Mouse (Mus musculus): Measurements from ENCODE around the gene Ptpn6. TPM values are rescaled to one million over a fixed set of nuclear protein-coding genes. Genes with fewer than 3 reads are reported as not detected.

The Ptpn6 gene
- total RNA-seq (2014; fragmentation: Nextera tagmentation) (65.4 and 76.0 TPM in 2 replicates), total RNA-seq (2017) (189 and 237 TPM in 2 replicates)

- no peak for ATAC-seq (replicated peaks; ENCODE audit: low FRiP score, low TSS enrichment, poor library complexity, severe bottlenecking)
Measured at GRCm38 (mm10) chr6:124738511-124739023, at the start of gene Ptpn6. Gene Ptpn6, minus strand, starts transcription at chr6:124738714.

- no peak for ATAC-seq (replicated peaks; ENCODE audit: low FRiP score, low TSS enrichment, poor library complexity, severe bottlenecking)
Measured at GRCm38 (mm10) chr6:124787722-124788121, 49.2 kb upstream of the Ptpn6 start.

DNA sequence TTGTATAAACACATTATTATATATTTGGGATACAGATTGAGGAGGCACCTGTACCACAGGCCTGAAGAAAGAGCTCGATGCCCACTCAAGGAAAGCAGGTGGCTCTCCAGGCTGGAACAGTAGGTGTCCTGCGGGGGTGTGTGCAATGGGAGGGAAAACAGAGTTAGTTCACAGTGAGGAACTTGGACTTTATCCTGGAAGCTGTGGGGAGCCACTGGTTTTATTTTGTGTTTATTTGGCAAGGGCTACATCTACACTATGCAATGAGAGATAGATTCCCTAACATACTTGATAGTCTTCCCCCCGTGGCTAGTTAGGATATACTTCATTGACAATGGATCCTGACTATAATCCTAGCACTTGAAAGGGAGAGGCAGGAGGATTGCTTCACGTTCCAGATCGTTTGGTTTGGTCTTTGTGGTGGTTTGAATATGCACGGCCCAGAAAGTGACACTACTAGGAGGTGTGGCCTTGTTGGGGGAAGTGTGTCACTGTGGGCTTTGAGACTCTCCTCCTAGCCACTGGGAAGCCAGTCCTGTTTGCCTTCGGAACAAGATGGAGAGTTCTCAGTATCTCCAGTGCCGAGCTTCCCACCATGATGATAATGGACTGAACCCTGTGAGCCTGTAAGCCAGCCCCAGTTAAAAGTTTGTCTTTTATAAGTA lies 48.4 kb upstream of the Ptpn6 start:
- ATAC-seq (replicated peaks; ENCODE audit: low FRiP score, low TSS enrichment, poor library complexity, severe bottlenecking), result no peak

GRCm38 (mm10) chr6:124782436-124782835 lies 43.9 kb upstream of the Ptpn6 start:
- ATAC-seq (replicated peaks; ENCODE audit: low FRiP score, low TSS enrichment, poor library complexity, severe bottlenecking), result 0 out of 2 replicates have a peak, but pooled peaks have one; percentile 23

- ATAC-seq (replicated peaks; ENCODE audit: low FRiP score, low TSS enrichment, poor library complexity, severe bottlenecking), result no peak
Measured at GRCm38 (mm10) chr6:124780917-124781316, 42.4 kb upstream of the Ptpn6 start.

DNA sequence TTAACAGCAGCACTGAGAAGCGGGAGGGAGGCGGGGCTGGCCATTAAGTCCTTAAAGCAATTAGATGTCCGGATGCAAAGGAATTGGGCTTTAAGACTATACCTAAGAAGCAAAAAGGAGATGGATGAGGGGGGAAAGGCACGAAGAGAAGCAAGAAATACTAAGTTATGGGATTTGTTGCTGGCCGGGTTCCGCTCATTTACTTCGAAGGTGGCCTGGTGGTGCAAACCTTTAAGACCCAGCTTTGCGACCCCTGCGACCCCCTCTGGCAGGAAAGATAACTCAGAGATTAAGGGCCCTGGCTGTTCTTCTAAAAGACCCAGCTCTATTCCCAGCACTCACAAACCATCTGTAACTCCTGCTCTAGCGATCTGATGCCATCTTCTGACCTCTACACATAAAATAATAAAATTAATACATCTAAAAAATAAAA lies 41.5 kb upstream of the Ptpn6 start:
- ATAC-seq (replicated peaks; ENCODE audit: low FRiP score, low TSS enrichment, poor library complexity, severe bottlenecking), result no peak; the same call in 1 of the 2 replicates

DNA sequence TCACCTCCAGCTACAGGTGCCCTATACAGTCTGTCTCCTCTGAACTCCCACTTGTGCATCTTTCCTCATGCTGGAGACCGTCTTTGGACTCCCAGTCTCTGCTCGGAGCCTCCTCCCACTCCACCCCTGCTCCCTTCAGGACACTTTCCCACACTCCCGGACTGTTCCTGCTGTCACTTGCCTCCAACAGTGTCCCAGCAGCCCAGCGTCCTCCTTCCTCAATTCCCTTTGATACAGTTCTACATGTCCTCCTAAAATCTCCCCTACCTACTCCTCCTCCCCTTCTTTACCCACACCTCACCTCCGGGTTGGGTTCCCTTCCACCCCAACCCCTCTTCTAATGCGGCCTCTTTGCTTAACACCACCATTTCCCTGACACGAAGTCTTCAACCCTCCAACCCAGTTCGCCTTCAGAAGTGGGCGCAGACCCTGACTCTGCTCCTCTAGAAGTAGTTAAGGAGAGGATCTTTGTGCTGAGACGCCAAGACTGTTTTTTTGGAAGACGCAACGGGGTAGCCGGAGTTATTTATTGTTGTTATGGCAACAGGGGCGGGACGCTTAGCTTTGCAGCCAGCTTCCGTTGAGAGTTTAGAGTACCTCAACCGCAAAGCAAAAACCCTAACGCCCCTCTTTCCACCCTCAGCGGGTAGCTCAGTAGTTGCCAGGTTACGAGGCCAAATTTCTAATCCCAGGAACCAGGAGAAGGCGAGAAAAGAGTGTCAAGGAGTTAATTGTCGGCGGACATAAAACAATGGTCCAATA lies 40.9 kb upstream of the Ptpn6 start, which contains the start of gene Lrrc23:
TSS of gene Lrrc23 (minus strand) at position 506 of the 762 bp plus-strand sequence.
- peak; percentile 73 for ATAC-seq (replicated peaks; ENCODE audit: low FRiP score, low TSS enrichment, poor library complexity, severe bottlenecking)

GRCm38 (mm10) chr6:124770511-124770910 lies 32.0 kb upstream of the Ptpn6 start:
- ATAC-seq (replicated peaks; ENCODE audit: low FRiP score, low TSS enrichment, poor library complexity, severe bottlenecking), result no peak

DNA sequence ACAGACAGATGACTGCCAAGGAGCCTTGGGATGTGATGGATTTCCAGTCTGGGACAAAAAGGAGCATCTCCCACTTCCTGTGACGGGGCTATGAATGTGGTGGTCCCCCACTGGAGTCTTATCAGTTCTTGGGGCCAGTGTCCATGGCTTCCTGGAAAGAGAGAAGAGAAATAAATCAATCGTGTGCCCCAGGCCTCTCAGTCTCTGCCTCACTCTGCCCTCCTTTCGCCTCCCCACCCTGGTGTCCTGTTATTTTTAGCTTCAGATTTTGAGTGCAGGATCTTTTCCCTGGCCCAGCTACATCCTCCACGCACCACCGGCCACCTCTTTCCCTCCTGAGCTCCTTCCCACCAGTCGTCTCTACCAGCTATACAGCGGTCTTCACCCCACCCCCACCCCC lies 31.5 kb upstream of the Ptpn6 start:
- ATAC-seq (replicated peaks; ENCODE audit: low FRiP score, low TSS enrichment, poor library complexity, severe bottlenecking), result no peak

- peak; percentile 58 for ATAC-seq (replicated peaks; ENCODE audit: low FRiP score, low TSS enrichment, poor library complexity, severe bottlenecking)
Measured at GRCm38 (mm10) chr6:124769101-124769765, 30.7 kb upstream of the Ptpn6 start, which contains the start of gene Eno2. Gene Eno2, minus strand, starts transcription at chr6:124769673.

GRCm38 (mm10) chr6:124768704-124769044 lies 30.2 kb upstream of the Ptpn6 start:
- ATAC-seq (replicated peaks; ENCODE audit: low FRiP score, low TSS enrichment, poor library complexity, severe bottlenecking), result no peak

DNA sequence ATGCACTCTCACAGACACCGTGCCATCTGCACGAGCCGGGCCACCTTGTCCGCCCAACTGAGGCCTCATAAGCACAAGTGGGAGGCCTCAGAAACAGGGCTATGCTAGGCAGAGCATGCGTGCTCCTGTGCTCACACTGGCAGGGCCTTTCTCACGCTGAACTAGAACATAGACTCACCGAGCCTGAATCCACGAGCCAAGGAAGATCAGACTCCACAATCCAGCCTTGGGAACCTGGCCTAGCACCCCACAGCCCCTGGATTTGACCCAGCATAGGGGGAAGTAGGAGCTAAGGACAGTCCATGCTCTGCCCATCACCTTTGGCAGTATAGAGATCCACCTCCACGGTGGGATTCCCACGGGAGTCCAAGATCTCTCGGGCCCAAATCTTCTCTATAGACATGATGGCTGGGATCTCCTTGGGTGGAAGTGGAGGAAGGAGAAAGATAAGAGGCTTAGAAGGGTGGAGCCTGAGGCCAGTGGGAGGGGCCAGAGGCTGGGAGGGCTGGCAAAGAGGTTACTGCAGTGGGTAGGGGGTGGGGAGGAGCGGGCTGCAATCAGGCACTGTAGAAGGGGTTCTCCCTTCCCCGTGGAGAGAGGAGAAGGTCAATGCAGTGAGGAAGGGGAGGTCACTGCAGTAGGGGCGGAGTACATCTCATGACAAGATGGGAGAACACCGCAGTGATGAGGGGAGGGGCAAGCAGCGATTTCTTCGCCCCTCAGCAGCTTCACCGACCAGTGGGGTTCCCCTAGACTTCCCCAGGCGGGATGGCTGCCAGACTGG lies 29.6 kb upstream of the Ptpn6 start:
- peak; percentile 57 for ATAC-seq (replicated peaks; ENCODE audit: low FRiP score, low TSS enrichment, poor library complexity, severe bottlenecking)

DNA sequence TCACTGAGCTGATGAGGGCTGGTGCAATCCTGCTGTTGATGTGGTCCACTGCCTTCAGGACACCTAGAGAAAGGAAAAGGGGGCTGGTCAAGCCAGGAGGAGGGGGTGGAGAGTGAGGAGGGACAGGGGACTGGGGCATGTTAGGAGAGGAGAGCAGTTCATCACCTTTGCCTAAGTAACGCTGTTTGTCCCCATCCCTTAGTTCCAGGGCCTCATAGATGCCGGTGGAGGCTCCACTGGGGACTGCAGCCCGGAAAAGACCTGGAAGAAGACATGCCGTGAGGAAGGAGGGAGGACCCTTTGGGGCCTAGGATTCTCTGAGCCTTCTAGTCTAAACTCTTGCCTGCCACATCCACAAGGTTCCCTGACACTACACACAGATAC lies 29.0 kb upstream of the Ptpn6 start:
- no peak for ATAC-seq (replicated peaks; ENCODE audit: low FRiP score, low TSS enrichment, poor library complexity, severe bottlenecking)

GRCm38 (mm10) chr6:124765951-124766350 lies 27.4 kb upstream of the Ptpn6 start:
- ATAC-seq (replicated peaks; ENCODE audit: low FRiP score, low TSS enrichment, poor library complexity, severe bottlenecking), result no peak

GRCm38 (mm10) chr6:124759259-124759658 lies 20.7 kb upstream of the Ptpn6 start:
- peak; percentile 77 for ATAC-seq (replicated peaks; ENCODE audit: low FRiP score, low TSS enrichment, poor library complexity, severe bottlenecking)

- no peak for ATAC-seq (replicated peaks; ENCODE audit: low FRiP score, low TSS enrichment, poor library complexity, severe bottlenecking)
Measured at GRCm38 (mm10) chr6:124758849-124759232, 20.3 kb upstream of the Ptpn6 start.

DNA sequence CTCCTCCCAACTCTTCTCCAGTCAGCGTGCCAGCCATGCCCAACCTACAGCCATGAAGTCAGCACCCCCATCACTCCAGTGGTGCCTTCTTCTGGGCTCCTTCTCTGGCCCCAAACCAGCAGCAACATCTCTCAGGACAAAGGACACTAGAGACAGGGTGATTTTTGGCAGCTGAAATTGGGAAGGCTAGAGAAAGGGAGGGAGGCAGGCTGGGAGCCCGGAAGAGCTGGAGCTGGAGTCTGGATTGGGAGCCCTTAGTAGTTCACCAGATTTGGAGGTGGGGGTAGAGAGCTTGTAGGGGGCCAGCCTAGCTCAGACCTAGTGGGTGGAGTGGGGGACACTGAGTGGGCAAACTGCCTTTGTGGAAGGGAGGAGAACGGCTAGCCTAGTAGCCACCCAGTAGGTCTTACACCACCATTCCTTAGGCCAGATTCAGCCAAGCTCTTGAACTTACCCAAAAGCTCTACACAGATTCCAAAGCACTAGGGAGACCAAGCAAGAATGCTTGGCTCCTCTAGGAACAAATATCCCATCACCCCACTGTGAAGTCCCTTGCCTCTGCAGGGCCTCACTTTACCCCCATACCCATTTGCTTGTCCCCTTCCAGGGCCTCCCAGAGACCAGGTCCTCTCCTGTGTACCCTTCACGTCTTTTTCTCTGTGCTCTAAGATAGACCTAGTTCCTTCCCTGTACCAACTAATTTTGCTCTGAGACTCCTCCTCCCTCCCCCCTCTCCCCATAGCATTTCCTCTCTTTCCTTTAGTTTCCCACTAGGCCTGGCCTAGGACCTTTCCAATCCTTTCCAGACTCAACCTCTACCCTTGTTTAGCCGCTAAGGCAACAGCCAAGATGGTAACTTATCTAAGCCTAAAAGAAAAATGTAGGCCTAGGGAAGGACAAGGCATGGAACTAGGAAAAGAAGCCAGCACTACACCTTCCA lies 19.7 kb upstream of the Ptpn6 start:
- no peak for ATAC-seq (replicated peaks; ENCODE audit: low FRiP score, low TSS enrichment, poor library complexity, severe bottlenecking)

- no peak for ATAC-seq (replicated peaks; ENCODE audit: low FRiP score, low TSS enrichment, poor library complexity, severe bottlenecking)
Measured at GRCm38 (mm10) chr6:124757351-124757880, 18.9 kb upstream of the Ptpn6 start.
